Mouse (Mus musculus): ENCODE results near the gene Triap1. TPM values are rescaled to one million over a fixed set of nuclear protein-coding genes. Genes with fewer than 3 reads are reported as not detected.

The Triap1 gene
- total RNA-seq, 2 experiments from 2014 or later = 22.8 to 27.6 TPM

DNA sequence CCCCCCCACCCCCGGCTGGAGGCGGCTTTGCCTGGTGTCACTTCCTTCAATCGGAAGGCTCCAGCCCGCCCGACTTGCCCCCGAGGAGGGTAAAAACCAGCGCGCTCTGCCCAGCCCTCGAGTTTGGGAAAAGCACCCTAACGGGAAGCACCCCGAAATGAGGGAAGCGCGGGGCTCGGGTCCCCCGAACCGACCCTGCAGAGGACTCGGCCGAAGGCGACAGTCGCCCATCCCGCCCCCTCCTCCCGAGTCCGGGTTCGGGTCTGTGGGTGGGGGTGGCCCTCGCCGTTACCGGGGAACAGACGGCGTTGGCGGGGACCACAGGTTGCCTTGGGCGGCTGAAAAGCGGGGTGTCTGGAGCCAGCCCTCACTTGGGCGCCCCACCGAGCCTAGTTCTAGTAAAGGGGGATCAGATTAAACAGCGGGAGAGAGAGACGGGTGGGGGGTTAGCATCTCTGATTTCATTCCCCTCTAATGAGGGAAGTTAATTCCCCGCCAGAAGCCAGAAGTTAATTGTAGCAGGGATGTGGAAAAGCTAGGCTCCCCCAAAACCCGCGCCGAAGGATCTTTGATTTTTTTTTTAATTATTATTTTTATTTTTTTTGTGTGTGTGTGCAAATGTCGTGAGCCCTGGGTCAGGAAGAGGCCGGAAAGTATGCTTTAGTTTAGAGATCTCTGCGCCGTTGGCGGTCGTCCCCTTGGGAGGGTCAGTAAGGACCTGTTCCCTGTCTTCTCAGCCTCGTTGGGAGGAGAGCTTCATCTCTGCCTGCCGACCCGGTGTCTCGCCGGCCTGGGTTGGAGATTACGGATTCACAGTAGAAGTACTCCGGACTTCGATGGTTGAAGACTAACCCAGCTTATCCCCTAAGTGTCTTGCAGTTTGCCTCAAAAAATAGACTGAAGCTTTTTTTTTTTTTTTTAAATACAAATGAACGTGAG lies 13.1 kb upstream of the Triap1 start:
- intact Hi-C loops (cut with DNase I) = loop anchor here (1.0 to 2.0 kb wide), 2 partner anchors 12 to 49 kb away; partner anchors contain the start of gene Coq5
- peak; percentile 33 to 52 for DNase-seq

DNA sequence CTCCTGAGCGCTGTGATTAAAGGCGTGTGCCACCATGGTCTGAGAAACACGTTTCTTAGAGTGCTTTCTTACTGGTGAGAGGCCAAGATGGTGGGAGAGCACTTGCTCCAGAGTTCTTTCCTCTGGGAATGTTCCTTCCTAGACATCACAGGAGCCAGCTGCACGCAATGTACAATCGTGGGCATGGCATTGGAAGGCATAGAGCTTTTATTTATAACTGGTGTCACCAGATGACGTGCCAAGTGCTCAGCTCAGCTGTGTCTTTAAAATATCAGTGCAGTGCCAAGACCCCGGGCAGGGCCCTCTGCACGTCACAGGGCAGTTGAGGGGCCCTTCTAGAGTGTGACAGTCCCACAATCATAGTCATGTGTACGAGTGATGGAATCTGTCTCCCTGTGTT lies 10.1 kb upstream of the Triap1 start:
- DNase-seq = no peak
- intact Hi-C loops (cut with DNase I) = no loop called here

DNA sequence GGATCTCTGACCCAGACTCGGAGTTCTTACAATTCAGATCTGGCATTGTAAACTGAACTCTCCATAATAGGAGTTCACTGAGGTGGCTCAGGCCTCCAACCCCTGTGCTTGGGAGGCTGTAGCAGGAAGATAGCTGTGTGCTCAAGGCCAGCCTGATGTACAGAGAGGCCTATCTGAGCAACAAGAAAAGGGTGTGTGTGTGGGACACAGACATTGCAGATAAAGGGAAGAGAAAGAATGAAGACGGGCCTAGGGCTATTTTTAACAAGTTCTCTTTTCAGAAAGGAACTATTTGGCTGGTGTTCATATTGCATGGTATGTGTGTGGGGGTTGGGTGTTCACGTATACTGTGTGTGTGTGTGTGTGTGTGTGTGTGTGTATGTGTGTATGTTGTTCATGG lies 7.4 kb upstream of the Triap1 start:
- DNase-seq = no peak
- intact Hi-C loops (cut with DNase I) = no loop called here

DNA sequence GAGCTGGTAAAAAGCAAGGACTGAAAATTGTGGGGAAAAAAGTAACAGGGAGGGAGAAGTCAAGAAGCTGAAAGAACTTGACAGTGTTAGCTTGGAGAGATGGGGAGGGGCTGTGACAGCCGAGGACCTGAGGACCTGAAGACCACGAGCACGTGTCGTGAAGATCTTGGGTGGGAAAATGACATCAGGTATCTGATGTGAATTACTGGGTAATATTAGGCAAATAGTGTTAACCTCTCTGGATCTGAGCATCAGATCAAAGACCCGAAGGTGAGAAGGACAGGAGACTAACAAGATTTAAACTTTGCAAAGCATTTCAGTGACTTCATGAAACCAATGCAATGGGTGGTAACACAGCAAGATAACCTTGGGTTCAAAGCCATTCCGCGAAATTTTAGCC lies 1.0 kb upstream of the Triap1 start:
- intact Hi-C loops (cut with DNase I) = loop anchor here (1.0 to 2.0 kb wide), 3 partner anchors 13 to 67 kb away; partner anchors contain the start of genes Dynll1, Rnf10 and Srsf9
- DNase-seq = no peak

DNA sequence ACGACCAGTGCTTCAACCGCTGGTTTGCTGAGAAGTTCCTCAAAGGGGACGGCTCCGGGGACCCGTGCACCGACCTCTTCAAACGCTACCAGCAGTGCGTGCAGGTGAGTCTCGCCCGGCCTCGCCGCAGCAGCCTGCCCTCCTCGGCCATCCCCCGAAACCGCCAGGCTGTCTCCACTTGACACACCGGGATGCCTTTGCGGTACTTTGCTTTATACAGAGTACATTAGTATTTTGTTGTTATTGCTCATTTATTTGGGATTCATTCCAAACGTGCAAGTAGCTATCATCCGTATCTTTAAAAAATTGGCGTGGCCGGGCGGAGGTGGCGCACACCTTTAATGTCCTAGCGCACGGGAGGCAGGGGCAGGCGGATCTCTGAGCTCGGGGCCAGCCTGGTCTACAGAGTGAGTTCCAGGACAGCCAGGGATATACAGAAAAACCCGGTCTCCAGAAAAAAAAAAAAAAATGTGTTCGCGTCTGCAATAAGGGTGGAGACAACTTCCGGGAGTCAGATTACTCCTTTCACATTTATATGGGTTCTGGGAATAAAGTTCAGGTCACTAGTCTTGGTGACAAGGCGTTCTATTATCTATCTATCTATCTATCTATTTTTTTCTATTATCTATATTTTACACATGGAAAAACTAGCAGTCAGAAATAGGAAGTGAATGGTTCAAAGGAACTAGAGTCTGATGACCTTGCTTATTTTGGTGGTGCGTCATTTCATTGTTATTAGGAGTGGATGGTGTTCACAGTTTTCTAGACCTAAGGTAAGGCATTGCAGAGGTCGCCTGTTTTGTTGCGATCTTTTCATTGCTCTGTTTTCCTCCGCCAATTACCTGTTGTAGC lies 515 bp downstream of the Triap1 start:
- intact Hi-C loops (cut with DNase I) = loop anchor here (2.0 kb wide), 2 partner anchors 41 to 69 kb away; partner anchors contain the start of genes Dynll1 and Rnf10
- no peak for DNase-seq

DNA sequence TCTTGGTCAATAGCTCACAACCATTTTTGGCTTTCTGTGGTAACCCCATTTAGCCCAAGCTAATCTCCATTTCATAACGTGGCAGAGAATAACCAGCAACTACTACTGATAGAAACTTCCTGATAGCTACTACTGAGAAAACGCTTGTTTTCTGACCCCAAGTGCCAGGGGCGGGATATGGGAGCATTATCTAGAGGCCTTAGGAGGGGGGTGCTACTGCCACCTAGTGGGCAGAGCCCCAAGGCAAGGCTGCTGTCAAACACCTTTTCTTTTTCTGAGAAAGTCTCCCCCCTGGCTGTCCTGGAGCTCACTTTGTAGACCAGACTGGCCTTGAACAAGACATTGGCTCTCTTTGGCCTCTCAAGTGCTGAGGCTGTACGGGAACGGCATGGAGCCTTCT lies 6.5 kb downstream of the Triap1 start:
- peak; percentile 83 to 85 for DNase-seq
- intact Hi-C loops (cut with DNase I) = loop anchor here (2.0 to 5.0 kb wide), 2 partner anchors 109 to 220 kb away; no protein-coding TSS in a partner anchor

DNA sequence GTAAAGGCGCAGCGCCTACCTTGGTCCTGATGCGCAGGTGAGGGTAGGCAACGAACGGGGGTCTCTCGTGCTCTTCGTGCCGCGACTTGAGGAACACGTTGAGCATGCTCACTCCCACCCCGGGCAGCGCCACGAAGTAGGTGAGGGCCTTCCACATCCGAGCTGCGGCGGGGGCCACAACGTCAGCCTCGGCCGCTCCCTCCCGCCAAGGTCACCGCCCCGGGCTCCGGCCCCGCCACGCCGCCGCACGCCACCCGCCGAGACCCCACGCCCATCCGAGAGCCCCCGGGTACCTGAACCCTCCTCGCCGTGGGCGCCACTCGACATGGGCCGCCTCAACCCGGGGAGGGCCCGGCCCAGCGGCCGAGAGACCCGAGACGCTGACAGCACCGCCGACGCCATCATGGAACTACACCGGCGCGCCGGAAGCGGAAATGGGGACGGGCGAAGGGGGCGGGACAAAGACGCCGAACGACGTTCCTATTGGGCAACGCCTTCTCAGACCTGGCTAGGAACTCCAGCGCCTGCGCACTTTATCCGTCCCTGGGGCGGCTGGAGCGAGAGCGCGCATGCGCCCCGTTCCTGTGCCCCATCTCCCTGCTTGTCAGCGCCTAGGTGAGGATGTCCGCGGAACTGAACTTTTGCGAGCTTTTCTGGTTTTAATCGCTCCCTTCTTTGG lies 7.7 kb downstream of the Triap1 start, which contains the start of gene Cox6a1:
Gene Cox6a1 (minus strand): TSS at position 436 of the 679 bp plus-strand sequence.
- intact Hi-C loops (cut with DNase I) = loop anchor here (5.0 kb wide), 1 partner anchor 221 kb away; no protein-coding TSS in a partner anchor
- peak; percentile 98 to 99 for DNase-seq

DNA sequence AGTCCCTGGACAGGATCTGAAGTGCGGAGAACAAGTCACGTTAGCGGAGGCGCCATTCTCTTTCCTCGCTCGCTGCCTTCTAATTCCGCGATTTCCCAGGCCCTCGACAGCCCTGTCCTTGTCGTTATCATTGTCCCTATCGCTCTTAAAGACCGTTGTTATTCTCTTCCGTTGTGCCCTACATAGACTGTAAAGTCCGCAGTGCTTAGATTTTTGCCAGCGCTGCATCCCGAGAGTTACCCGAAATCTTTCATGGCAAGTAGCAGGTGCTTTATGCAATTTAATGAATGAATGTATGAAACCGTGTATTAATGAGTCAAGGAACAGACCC lies 8.2 kb downstream of the Triap1 start:
- intact Hi-C loops (cut with DNase I) = loop anchor here (5.0 kb wide), 1 partner anchor 222 kb away; no protein-coding TSS in a partner anchor
- DNase-seq = no peak

DNA sequence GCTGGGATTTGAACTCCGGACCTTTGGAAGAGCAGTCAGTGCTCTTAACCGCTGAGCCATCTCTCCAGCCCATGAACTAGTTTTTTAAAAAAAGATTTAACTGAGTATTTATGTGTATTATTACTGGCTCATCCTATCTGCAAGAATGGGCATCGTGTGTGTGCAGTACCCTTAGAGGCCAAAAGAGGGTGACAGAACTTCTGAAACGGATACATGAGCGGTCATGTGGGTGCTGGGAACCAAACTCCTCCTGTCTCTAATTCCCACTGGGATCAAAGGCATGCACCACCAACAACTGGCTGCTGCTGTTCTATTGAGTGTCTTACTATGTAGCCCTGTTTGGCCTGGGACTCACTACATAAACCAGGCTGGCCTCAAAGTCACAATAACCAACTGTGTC lies 10.3 kb downstream of the Triap1 start:
- intact Hi-C loops (cut with DNase I) = no loop called here
- DNase-seq = no peak

DNA sequence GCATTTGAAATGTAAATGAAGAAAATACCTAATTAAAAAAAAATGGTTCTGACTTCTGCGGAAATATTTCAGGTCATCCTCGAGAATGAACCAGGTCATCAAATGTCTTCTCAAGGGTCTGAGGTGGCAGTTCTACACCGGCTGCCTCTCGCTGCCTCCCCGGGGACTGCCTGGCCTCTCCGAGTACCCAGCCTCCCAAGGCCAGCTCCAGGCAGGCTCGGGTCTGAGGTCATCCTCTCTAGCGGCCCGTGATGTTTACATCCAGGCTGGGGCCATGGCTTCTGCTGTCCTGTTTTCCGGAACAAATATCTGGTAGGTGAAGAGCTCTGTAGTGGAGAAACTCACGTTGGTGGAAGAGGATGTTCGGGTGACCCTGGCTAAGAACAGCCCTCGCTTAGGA lies 14.0 kb downstream of the Triap1 start:
- intact Hi-C loops (cut with DNase I) = no loop called here
- no peak for DNase-seq

DNA sequence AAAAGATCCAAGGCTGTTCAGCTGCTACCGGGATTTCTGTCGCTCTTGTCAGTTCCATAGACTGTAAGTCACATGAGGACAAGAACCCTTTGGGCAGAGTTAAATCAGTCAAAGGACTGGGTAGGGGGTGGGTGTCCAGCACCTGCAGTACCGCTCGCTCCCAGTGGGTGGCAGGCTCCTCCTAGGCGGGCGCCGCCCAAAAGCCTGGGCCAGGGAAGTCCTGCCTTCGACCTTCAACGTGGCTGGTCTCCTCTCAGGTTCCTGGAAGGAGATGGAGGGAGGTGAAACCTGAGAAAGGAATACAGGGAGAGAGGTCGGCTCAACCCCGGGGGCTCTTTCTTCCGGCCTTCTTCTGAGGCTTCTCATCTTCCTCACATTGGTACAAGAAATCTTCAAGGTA lies 17.8 kb downstream of the Triap1 start:
- DNase-seq = peak; percentile 83 to 90
- intact Hi-C loops (cut with DNase I) = loop anchor here (1.0 kb wide), 1 partner anchor 82 kb away; no protein-coding TSS in a partner anchor

DNA sequence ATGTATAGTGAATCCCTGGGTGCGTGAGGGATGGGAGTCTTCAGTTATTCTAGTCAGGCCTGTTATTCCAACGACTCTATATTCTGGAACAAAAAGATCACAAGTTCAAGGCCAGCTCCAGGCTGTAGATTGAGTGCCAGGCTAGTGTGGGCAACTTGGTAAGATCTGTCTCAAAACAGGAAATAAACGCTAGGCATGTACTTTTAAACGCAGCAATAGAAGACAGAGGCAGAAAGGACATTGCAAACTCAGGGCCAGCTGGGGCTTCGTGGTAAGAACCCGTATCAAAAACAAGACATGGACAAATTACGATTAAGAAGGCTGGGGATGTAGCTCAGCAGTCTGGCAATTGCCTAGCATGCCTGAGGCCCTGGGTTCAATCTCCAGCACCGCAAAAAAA lies 18.4 kb downstream of the Triap1 start:
- intact Hi-C loops (cut with DNase I) = loop anchor here (1.0 kb wide), 1 partner anchor 82 kb away; no protein-coding TSS in a partner anchor

DNA sequence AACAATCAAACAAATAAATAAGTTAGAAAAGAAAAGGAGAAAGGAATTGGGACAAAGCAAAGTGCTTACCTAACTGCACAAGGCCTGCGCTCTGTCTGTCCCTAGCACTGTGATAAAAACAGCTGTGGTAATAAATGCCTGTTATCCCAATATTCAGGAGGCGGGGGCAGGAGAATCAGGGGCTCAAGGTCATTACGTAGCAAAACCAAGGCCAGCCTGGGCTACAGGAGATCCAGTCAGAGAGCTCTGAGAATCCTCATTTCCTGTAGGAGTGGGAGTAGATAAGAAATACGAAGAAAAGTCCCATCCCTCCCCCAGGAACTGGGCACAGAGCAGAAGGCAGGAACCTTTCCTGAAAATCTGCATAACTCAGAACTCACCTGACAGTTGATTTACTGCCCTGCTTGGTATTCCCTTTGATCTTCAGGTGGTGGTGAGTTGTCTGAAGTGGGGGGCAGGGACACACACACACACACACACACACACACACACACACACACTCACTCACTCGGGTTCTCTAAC lies 18.9 kb downstream of the Triap1 start:
- DNase-seq = no peak
- intact Hi-C loops (cut with DNase I) = loop anchor here (1.0 kb wide), 1 partner anchor 81 kb away; no protein-coding TSS in a partner anchor

More for the DNA sequence above, 18.4 kb downstream of the Triap1 start:
- DNase-seq = no peak

DNA sequence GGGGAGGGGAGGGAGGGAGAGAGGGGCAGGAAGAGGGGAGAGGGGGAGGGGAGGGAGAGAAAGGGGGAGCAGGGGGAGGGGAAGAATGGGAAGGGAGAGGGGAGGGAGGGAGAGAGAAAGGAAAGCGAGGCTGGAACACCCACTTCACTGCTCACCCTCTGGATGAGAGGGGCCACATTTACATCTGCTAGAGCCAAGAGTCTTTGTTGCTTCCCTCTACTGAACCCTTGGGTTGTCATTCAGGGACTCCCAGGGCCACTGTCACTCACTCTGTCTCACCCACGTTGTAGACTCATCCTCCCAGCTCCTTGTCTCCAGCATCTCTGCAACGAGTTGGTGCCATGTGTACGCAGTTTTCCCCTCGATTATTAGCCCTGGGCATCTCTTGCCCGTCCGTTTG lies 21.2 kb downstream of the Triap1 start:
- no peak for DNase-seq
- intact Hi-C loops (cut with DNase I) = no loop called here

DNA sequence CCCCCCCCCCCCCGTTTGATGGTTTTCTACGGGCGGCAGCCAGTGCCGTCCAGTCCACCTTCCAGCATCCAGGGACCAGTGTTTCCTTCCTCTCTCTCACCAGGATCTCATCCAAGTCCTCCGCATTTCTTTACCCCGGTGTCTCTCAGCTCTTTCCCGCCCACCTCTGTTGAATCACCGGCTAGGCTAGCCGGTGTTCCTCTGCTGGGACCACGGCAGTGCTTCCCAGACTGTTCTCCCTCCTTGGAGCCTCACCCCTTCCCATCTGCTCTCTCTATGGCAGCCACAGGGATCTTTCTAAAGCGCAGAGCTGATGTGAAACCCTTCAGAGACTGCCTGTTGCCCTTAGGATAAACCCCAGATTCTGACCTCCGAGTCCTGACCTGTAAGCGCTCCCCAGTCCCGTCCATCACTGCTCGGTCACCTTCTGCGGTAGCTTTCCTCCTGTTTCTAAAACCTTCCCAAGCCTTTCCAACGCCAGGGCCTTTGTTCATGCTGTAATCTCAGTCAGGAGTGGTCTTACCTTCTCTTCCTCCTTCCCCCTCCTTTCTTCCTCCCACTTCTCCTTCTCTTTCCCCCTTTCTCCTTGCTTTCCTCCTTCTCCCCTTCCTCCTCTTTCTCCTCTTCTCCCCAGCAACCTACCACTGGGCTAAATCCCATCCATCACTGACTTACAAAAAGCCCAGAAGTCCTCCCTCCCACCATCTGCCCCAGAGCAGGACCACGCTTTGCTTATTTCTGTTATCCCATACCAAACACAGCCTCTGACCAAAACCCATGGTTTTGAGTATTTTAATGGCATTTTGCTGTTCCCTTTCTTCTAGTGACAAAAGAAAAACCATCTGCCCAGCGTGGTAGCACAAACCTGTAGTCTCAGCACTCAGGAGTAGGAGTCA lies 22.0 kb downstream of the Triap1 start:
- DNase-seq = no peak
- intact Hi-C loops (cut with DNase I) = no loop called here

DNA sequence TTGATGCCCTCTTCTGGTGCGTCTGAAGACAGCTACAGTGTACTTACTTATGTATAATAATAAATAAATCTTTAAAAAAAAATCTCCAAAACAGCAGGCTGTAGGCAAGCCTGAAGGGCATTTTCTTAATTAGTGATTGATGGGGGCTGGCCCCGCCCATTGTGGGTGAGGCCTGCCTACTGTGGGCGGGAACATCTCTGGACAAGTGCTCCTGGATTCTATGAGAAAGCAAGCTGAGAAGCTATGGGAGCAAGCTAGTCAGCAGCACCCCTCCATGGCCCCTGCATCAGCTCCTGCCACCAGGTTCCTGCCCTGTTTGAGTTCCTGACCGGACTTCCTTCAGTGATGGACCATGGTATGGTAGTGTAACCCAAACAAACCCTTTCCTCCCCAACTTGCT lies 23.8 kb downstream of the Triap1 start:
- DNase-seq = no peak
- intact Hi-C loops (cut with DNase I) = no loop called here

DNA sequence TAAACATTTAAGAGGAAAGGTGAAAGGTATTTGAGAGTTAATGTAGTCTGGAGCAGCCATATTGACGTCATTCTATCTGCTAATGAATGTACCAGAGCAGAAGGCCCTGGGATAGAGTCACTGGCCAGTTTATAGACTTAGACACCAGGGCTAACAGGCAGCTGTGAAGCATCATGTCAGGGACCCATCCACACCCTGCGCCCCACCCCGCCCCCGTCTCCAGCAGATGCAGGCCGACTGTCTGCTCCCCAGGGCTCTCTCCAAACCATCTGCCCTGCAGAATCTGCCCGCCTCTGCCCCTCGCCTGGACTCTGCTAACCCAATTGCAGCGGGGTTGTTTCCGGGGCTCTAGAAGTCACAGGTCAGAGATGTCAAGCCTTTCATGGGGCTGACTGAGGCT lies 30.7 kb downstream of the Triap1 start:
- intact Hi-C loops (cut with DNase I) = no loop called here
- no peak for DNase-seq

DNA sequence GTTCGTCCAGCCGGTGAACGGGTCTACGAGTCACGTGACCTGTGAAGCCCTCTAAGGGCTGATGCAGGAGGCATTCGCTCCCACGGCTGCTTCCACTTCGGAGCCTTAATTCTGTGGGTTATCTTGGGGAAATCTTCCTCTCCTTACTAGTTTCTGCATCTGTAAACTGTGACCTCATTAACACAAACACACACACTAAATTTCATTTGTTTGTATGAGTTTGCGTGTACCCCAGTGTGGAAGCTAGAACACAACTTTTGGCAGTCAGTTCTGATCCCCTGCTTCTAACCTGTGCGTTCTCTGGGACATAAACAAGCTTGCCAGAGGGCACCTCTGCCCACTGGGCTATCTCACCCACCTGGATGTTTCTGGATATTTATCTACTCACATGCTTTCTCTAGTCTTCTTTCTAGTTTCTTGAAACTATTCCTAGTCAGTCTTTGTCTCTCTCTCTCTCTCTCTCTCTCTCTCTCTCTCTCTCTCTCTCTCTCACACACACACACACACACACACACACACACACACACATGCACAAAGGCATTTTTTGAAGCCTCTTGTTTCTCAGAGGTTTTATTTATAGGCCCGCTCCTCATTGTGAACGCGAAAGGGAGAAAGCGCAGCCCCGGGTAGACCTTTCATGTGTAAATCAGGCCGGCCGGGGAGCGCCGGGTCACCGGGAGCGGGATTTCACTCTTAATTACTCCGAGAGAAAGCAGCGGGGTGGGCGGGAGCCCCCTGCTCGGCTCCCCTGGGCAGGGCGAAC lies 32.6 kb downstream of the Triap1 start:
- intact Hi-C loops (cut with DNase I) = no loop called here
- DNase-seq = no peak
